Mouse (Mus musculus) stomach, postnatal 0 days (tissue): ENCODE results near the gene Tgfbr1.

Experiments
- CTCF ChIP-seq: IDR thresholded peaks from 2 replicates; pipeline ENCODE4 v1.5.1; 2016; ENCODE audit warnings: antibody characterized with exemption, low read depth, mild to moderate bottlenecking, moderate library complexity
- EP300 ChIP-seq: optimal IDR thresholded peaks from 2 replicates; pipeline ENCODE3; 2016; ENCODE audit warnings: antibody characterized with exemption

- no peak for TF ChIP-seq CTCF
- TF ChIP-seq EP300: no peak
Observed at GRCm38 (mm10) chr4:47352803-47353388, at the start of gene Tgfbr1.
